14 mouse cellular contexts compared by ENCODE assay signal in genomic region chr1:134913535-134913934, GRCm38 (mm10). TPM values are rescaled to one million over a fixed set of nuclear protein-coding genes. Genes with fewer than 3 reads are reported as not detected.
DNase-seq lines count a peak whose midpoint lies in the region; ATAC-seq and TF ChIP-seq lines count a peak whose summit lies in the region.
"Had no signal": no experiment of that assay in that cellular context is flagged by ENCODE, and none has a peak within 500 bp of the region (broad histone marks: within the 10 kb centered on the region; RNA-seq: fewer than 3 reads in every experiment).

No protein-coding gene starts in this region.

- WGBS in hindbrain, postnatal 0 days, result 65% methylated on average over 4 of the region's 4 CpGs
- WGBS in hindbrain, embryonic 12.5 days, result 94% methylated on average over 4 of the region's 4 CpGs
- WGBS in kidney, embryonic 14.5 days, result 93% methylated on average over 4 of the region's 4 CpGs

- no peak for ATAC-seq in hindbrain, postnatal 0 days
- ATAC-seq in hindbrain, embryonic 12.5 days (ENCODE audit: low FRiP score), result no peak
- no peak for ATAC-seq in kidney, embryonic 14.5 days (ENCODE audit: low FRiP score, low TSS enrichment)

- TF ChIP-seq CTCF in hindbrain, postnatal 0 days (IDR thresholded peaks at IDR 0.05; ENCODE audit: low read depth), result no peak

- H3K27ac ChIP-seq in hindbrain, postnatal 0 days, result no peak overlapping the region
- no peak overlapping the region for H3K27ac ChIP-seq in hindbrain, embryonic 12.5 days
- no peak overlapping the region for H3K27ac ChIP-seq in kidney, embryonic 14.5 days (ENCODE audit: low read depth, low read length)
- H3K27ac ChIP-seq: limb, embryonic 13.5 days had no signal

- no peaks in the 10 kb centered on the region for H3K27me3 ChIP-seq in hindbrain, postnatal 0 days (ENCODE audit: insufficient read depth, low read length)
- no peaks in the 10 kb centered on the region for H3K27me3 ChIP-seq in hindbrain, embryonic 12.5 days
- no peaks in the 10 kb centered on the region for H3K27me3 ChIP-seq in kidney, embryonic 14.5 days (ENCODE audit: control insufficient read depth, insufficient read depth, low read length)
- H3K27me3 ChIP-seq: CH12.LX; limb, embryonic 13.5 days; megakaryocyte, embryonic 14.5 days had no signal

- H3K4me3 ChIP-seq in hindbrain, postnatal 0 days (ENCODE audit: low read length), result no peak overlapping the region
- no peak overlapping the region for H3K4me3 ChIP-seq in hindbrain, embryonic 12.5 days
- H3K4me3 ChIP-seq in kidney, embryonic 14.5 days (ENCODE audit: low read length), result no peak overlapping the region
- H3K4me3 ChIP-seq: limb, embryonic 13.5 days; megakaryocyte, embryonic 14.5 days had no signal

- no peaks in the 10 kb centered on the region for H3K9me3 ChIP-seq in hindbrain, postnatal 0 days (ENCODE audit: low read length)
- H3K9me3 ChIP-seq in hindbrain, embryonic 12.5 days (replicated peaks), result no peaks in the 10 kb centered on the region
- no peaks in the 10 kb centered on the region for H3K9me3 ChIP-seq in kidney, embryonic 14.5 days (ENCODE audit: control insufficient read depth, low read length)
- H3K9me3 ChIP-seq: limb, embryonic 13.5 days; megakaryocyte, embryonic 14.5 days had no signal

- H3K36me3 ChIP-seq in hindbrain, postnatal 0 days (ENCODE audit: insufficient read depth, low read length), result no peaks in the 10 kb centered on the region
- no peaks in the 10 kb centered on the region for H3K36me3 ChIP-seq in hindbrain, embryonic 12.5 days
- no peaks in the 10 kb centered on the region for H3K36me3 ChIP-seq in kidney, embryonic 14.5 days (ENCODE audit: control insufficient read depth, insufficient read depth, low read length)
- H3K36me3 ChIP-seq: limb, embryonic 13.5 days had no signal

- DNase-seq in hindbrain, postnatal 0 days (ENCODE audit: low spot score), result peak; percentile 46
- peak; percentile 88 for DNase-seq in adipocyte (ENCODE audit: low spot score)
- peak; percentile 38 for DNase-seq in cerebellum, adult 9-10 months
- DNase-seq in heart, adult 8-10 months (ENCODE audit: low spot score), result peak; percentile 54
- DNase-seq in kidney, postnatal 25 days, result no peak
- DNase-seq in frontal cortex, postnatal 36 days (ENCODE audit: low spot score in 2 of 2), result no peak
- DNase-seq: kidney, postnatal 36 days; spleen, adult 18-20 months; thymus, postnatal 25 days had no signal

- H3K4me2 ChIP-seq in hindbrain, postnatal 0 days (ENCODE audit: low read depth, low read length), result no peak overlapping the region
- H3K4me2 ChIP-seq in hindbrain, embryonic 12.5 days (replicated peaks), result no peak overlapping the region
- no peak overlapping the region for H3K4me2 ChIP-seq in kidney, embryonic 14.5 days (replicated peaks; ENCODE audit: low read depth, low read length)
- H3K4me2 ChIP-seq: limb, embryonic 13.5 days had no signal

- no peaks in the 10 kb centered on the region for H3K4me1 ChIP-seq in hindbrain, postnatal 0 days (ENCODE audit: insufficient read depth, low read length)
- H3K4me1 ChIP-seq in hindbrain, embryonic 12.5 days, result no peaks in the 10 kb centered on the region
- H3K4me1 ChIP-seq in kidney, embryonic 14.5 days (ENCODE audit: control insufficient read depth, insufficient read depth, low read length), result no peaks in the 10 kb centered on the region

- no peak overlapping the region for H3K9ac ChIP-seq in hindbrain, postnatal 0 days (replicated peaks; ENCODE audit: low read length)
- no peak overlapping the region for H3K9ac ChIP-seq in hindbrain, embryonic 12.5 days
- no peak overlapping the region for H3K9ac ChIP-seq in kidney, embryonic 14.5 days (ENCODE audit: low read depth, low read length)
- H3K9ac ChIP-seq: limb, embryonic 13.5 days had no signal

RNA-seq across cellular contexts. Expression of gene Ppp1r12b, which starts 42.2 kb away (rescaled TPM):
- 26.6 and 36.6 TPM in 2 replicates for total RNA-seq in hindbrain, postnatal 0 days (2014; rRNA removed)
- 12.5 and 12.9 TPM in 2 replicates for polyA plus RNA-seq in hindbrain, postnatal 0 days (2015; fragmentation: Nextera tagmentation; extraction: Ambion mirVana)
- polyA plus RNA-seq in hindbrain, embryonic 12.5 days (2016; fragmentation: Nextera tagmentation; extraction: Ambion mirVana), result 12.7 and 13.2 TPM in 2 replicates
- total RNA-seq in heart, adult 8-10 months (2022), result 100 to 1,000 TPM; 171 to 181 (median 179) TPM
- polyA plus RNA-seq in kidney, embryonic 14.5 days (2014; fragmentation: Nextera tagmentation; extraction: Ambion mirVana), result 4.8 and 7.6 TPM in 2 replicates

RNA-seq across cellular contexts. Expression of gene Ube2t, which starts 48.8 kb away (rescaled TPM):
- 4.5 and 5.3 TPM in 2 replicates for total RNA-seq in hindbrain, postnatal 0 days (2014; rRNA removed)
- 9.7 and 10.2 TPM in 2 replicates for polyA plus RNA-seq in hindbrain, postnatal 0 days (2015; fragmentation: Nextera tagmentation; extraction: Ambion mirVana)
- polyA plus RNA-seq in hindbrain, embryonic 12.5 days (2016; fragmentation: Nextera tagmentation; extraction: Ambion mirVana), result 26.6 and 30.8 TPM in 2 replicates
- total RNA-seq in heart, adult 8-10 months (2022), result 1 to 10 TPM; 5.3 to 9.7 (median 7.4) TPM
- 40.6 and 50.3 TPM in 2 replicates for polyA plus RNA-seq in kidney, embryonic 14.5 days (2014; fragmentation: Nextera tagmentation; extraction: Ambion mirVana)

Comparison
In these comparisons a context has a peak if more than half of its experiments do, and no peak if none do; other contexts are left out.
1. DNase-seq: peak in hindbrain, postnatal 0 days (single experiment), adipocyte (single experiment), cerebellum, adult 9-10 months (single experiment) and heart, adult 8-10 months (single experiment); none in kidney, postnatal 25 days (0 of 2) and frontal cortex, postnatal 36 days (0 of 2).